Mouse (Mus musculus): Measurements from ENCODE around the gene Nrp1. TPM values are rescaled to one million over a fixed set of nuclear protein-coding genes. Genes with fewer than 3 reads are reported as not detected.

The Nrp1 gene
- 10 to 100 TPM; 20.6 to 33.3 TPM for total RNA-seq (2021)
- long read RNA-seq, experiment 1, partial matches to known transcripts, result 3 of 9 reads
- long read RNA-seq, experiment 1, other reads (novel, unspliced or antisense), result 2 of 9 reads
- long read RNA-seq, experiment 2, transcript Nrp1-201 (17 exons, 3,597 nt), result major isoform, 8 of 15 reads
- long read RNA-seq, experiment 2, partial matches to known transcripts, result 5 of 15 reads
- long read RNA-seq, experiment 2, other reads (novel, unspliced or antisense), result 2 of 15 reads

DNA sequence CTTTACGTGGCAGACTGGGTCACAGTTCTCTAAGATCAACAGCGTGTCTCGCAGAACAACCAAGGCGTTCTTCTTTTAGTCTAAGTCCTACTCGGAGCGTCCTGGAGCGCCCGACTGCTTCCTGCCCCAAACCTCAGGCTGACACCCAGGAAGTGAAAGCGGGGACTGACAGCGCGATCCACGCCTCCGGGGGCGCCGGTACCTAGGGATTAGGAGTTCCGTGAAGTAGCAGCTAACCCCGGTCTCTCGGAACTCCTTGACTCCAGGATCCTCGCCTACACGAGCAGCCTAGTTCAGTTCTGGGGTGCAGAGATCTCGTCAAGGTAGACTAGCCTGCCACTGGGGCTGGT lies at the start of gene Nrp1:
Gene Nrp1, plus strand, starts transcription at position 199 of the 350 bp plus-strand sequence.
- intact Hi-C loops (cut with DNase I), result loop anchor here (5.0 kb wide), 1 partner anchor 771 kb away; no protein-coding TSS in a partner anchor

GRCm38 (mm10) chr8:128320797-128321196 lies 37.6 kb upstream of the Nrp1 start:
- DNase-seq, result no peak
- intact Hi-C loops (cut with DNase I), result no loop called here

More for the DNA sequence above, at the start of gene Nrp1:
- peak; percentile 29 to 74 for DNase-seq

- no peak for DNase-seq
- intact Hi-C loops (cut with DNase I), result no loop called here
Observed at GRCm38 (mm10) chr8:128327281-128327680, 31.1 kb upstream of the Nrp1 start.

GRCm38 (mm10) chr8:128327922-128328321 lies 30.5 kb upstream of the Nrp1 start:
- no peak for DNase-seq
- intact Hi-C loops (cut with DNase I), result no loop called here

DNA sequence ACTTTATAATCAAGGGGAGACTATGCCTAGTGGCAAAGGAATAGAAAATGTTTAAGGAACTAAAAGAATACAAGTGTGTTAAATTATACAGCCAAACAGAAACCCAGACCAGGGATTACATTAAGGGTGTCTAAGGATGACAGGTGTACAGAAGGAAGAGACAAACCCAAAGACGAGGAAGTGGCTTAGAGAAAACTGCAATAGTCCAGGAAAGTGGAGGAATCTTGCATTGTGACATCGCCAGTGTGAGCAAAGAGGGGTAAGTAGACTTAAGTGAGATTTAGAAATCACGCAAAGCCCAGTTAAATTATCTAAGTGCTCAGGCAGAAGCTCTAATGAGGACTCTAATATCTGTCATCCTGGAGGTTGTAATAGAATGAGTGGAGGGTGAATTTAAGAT lies 28.9 kb upstream of the Nrp1 start:
- intact Hi-C loops (cut with DNase I), result no loop called here
- DNase-seq, result no peak

GRCm38 (mm10) chr8:128335976-128336375 lies 22.4 kb upstream of the Nrp1 start:
- no peak for DNase-seq
- intact Hi-C loops (cut with DNase I), result no loop called here

DNA sequence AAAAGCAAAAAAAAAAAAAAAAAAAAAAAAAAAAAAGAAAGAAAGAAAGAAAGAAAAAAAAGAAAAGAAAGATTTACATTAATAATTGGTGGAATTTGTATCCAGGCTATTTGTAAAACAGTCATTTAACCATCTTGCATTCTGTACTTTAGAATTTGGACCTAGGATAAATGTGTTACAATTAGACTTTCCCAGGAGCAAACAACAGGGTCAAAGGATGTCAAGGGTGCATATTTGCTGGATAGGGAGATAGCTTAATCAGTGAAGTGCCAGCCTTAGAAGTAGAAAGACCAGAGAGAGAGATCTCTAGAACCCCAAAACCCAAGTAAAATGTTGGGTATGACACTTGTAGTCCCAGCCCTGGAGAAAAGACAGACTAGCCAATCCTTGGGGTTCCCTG lies 19.5 kb upstream of the Nrp1 start:
- no peak for DNase-seq
- intact Hi-C loops (cut with DNase I), result no loop called here

GRCm38 (mm10) chr8:128339521-128339920 lies 18.9 kb upstream of the Nrp1 start:
- no peak for DNase-seq

DNA sequence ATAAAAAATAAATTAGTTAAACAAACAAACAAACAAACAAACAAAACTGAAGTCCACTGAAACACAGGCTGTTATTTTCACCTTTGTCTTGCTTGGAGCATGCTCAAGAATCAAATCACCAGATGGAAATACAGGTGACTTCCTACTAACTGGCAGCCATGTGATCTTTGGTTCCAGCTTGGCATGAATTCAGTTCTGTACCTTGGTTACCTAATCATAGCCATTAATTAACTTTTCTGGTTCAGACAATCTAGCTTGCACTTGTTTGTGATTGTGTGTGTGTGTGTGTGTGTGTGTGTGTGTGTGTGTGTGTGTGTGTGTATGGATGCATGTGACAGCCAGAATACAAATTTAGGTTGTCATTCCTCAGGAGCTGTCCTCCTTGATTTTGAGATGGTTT lies 8.0 kb upstream of the Nrp1 start:
- DNase-seq, result no peak
- intact Hi-C loops (cut with DNase I), result no loop called here

More at GRCm38 (mm10) chr8:128339521-128339920, 18.9 kb upstream of the Nrp1 start:
- intact Hi-C loops (cut with DNase I), result no loop called here

GRCm38 (mm10) chr8:128351211-128351610 lies 7.2 kb upstream of the Nrp1 start:
- DNase-seq, result no peak
- intact Hi-C loops (cut with DNase I), result no loop called here

DNA sequence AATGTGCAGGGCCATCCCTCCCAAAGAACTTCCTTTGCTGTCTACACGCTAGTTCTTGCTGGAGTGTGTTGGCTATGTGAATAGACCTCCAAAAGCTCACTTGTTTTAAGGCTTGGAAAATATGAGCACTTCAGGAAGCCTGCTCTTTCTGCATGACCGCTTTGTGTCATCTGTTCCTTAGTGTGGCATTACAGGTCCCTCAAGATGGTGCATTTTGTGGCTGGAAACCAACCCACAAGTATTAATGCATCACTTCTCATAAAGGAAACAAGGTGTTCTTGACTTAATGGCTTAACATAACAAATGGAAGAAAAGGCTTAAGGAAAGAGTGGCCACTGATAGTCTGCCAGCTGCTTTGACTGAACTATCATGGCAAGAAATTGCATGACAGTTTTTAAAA lies 5.6 kb upstream of the Nrp1 start:
- intact Hi-C loops (cut with DNase I), result no loop called here

GRCm38 (mm10) chr8:128353999-128354398 lies 4.4 kb upstream of the Nrp1 start:
- intact Hi-C loops (cut with DNase I), result no loop called here

More for the DNA sequence above, 5.6 kb upstream of the Nrp1 start:
- DNase-seq, result no peak

DNA sequence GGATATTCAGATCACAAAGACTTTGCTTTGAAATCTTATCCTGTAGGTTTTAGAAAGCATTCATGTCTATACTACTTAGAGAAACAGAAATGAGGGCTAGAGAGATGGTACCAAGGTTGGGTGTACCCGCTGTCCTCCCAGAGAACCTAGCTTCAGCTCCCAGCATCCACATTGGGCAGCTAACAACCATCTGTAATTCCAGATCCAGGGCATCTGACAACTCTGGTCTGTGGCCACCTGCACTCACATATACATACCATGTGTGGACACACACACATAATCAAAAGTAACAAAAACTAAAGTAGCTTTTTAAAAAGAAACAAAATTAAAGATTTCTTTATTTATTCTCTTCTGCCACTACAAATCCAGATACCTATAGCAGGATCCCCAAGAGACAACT lies 3.3 kb upstream of the Nrp1 start:
- no peak for DNase-seq
- intact Hi-C loops (cut with DNase I), result loop anchor here (5.0 kb wide), 1 partner anchor 768 kb away; no protein-coding TSS in a partner anchor

More at GRCm38 (mm10) chr8:128353999-128354398, 4.4 kb upstream of the Nrp1 start:
- DNase-seq, result no peak

- intact Hi-C loops (cut with DNase I), result loop anchor here (5.0 kb wide), 1 partner anchor 769 kb away; no protein-coding TSS in a partner anchor
- DNase-seq, result no peak
Observed at GRCm38 (mm10) chr8:128356170-128356569, 2.2 kb upstream of the Nrp1 start.

DNA sequence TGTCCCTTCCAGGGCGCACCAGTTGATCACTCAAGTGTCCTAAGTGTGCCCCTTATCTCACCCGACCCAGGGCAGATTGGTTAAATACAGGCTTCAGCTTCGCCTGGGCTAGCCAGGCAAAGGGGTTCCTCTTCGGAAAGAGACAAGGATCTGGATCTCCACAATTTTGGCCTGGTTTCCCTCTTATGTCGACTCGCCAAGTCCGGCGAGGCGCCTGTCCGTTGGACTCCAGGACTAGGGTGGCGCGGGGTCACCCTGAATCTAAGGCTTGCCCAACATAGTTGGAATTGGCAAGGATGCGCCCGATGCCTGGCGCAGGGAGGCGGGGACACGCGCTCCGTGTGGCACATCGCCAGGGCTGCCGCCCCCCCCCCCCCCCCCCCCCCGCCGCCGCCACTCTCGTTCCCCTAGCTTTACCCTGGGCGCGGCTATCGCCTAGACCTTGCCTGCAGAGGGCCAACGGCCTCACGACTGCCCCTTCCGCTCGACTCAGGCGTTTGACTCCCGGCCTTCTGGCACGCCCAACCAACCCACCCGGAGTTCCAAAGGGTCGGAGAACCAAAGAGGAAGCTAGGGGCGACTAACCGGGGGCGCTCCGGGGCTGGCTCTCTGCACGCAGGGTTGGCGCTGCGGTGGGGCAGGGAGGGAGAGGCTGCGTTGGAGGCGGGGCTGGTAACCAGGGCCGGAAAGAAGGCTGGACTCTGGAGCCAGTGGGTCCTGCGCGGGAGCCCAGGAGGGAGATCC lies 1.4 kb upstream of the Nrp1 start:
- DNase-seq, result peak; percentile 77 to 82
- intact Hi-C loops (cut with DNase I), result loop anchor here (5.0 kb wide), 1 partner anchor 770 kb away; no protein-coding TSS in a partner anchor

- intact Hi-C loops (cut with DNase I), result loop anchor here (5.0 kb wide), 1 partner anchor 770 kb away; no protein-coding TSS in a partner anchor
- DNase-seq, result peak in 1 of 2 experiments; percentile 33
Observed at GRCm38 (mm10) chr8:128357540-128358405, 631 bp upstream of the Nrp1 start.

GRCm38 (mm10) chr8:128358756-128359520 lies 534 bp downstream of the Nrp1 start:
- peak; percentile 67 to 68 for DNase-seq
- intact Hi-C loops (cut with DNase I), result loop anchor here (5.0 kb wide), 1 partner anchor 772 kb away; no protein-coding TSS in a partner anchor

- intact Hi-C loops (cut with DNase I), result loop anchor here (5.0 to 10.0 kb wide), 5 partner anchors 525 to 1167 kb away; no protein-coding TSS in a partner anchor
- DNase-seq, result peak; percentile 26 to 54
Observed at GRCm38 (mm10) chr8:128359521-128360318, 1.3 kb downstream of the Nrp1 start.

GRCm38 (mm10) chr8:128361343-128361870 lies 3.0 kb downstream of the Nrp1 start:
- DNase-seq, result no peak
- intact Hi-C loops (cut with DNase I), result loop anchor here (5.0 to 10.0 kb wide), 4 partner anchors 527 to 1169 kb away; no protein-coding TSS in a partner anchor
